Mouse (Mus musculus): Measurements from ENCODE around the gene B3gnt6.
A peak's percentile ranks its signal among the peaks of the same experiment; 100 is the strongest.

The B3gnt6 gene

GRCm38 (mm10) chr7:98177071-98177485, 22.2 kb downstream of the B3gnt6 start:
- DNase-seq (ENCODE audit: low spot score), result no peak

GRCm38 (mm10) chr7:98176322-98177070, 22.8 kb downstream of the B3gnt6 start:
- no peak for DNase-seq (ENCODE audit: low spot score)

- no peak for DNase-seq (ENCODE audit: low spot score)
Observed at GRCm38 (mm10) chr7:98174883-98175755, 24.2 kb downstream of the B3gnt6 start.

- DNase-seq (ENCODE audit: low spot score), result no peak
Observed at GRCm38 (mm10) chr7:98173408-98173807, 25.9 kb downstream of the B3gnt6 start.

GRCm38 (mm10) chr7:98172661-98173060, 26.6 kb downstream of the B3gnt6 start:
- no peak for DNase-seq (ENCODE audit: low spot score)

- no peak for DNase-seq (ENCODE audit: low spot score)
Observed at GRCm38 (mm10) chr7:98171141-98172073, 27.9 kb downstream of the B3gnt6 start.

GRCm38 (mm10) chr7:98164999-98165528, 34.2 kb downstream of the B3gnt6 start:
- no peak for DNase-seq (ENCODE audit: low spot score)

GRCm38 (mm10) chr7:98164382-98164998, 34.8 kb downstream of the B3gnt6 start:
- DNase-seq (ENCODE audit: low spot score), result no peak

GRCm38 (mm10) chr7:98163700-98164099, 35.6 kb downstream of the B3gnt6 start:
- no peak for DNase-seq (ENCODE audit: low spot score)

GRCm38 (mm10) chr7:98162239-98162638, 37.0 kb downstream of the B3gnt6 start:
- DNase-seq (ENCODE audit: low spot score), result peak; percentile 39

GRCm38 (mm10) chr7:98160041-98160740, 39.1 kb downstream of the B3gnt6 start:
- no peak for DNase-seq (ENCODE audit: low spot score)

- DNase-seq (ENCODE audit: low spot score), result no peak
Observed at GRCm38 (mm10) chr7:98158481-98158880, 40.8 kb downstream of the B3gnt6 start.

- no peak for DNase-seq (ENCODE audit: low spot score)
Observed at GRCm38 (mm10) chr7:98157636-98158332, 41.5 kb downstream of the B3gnt6 start.

- no peak for DNase-seq (ENCODE audit: low spot score)
Observed at GRCm38 (mm10) chr7:98156280-98156665, 43.0 kb downstream of the B3gnt6 start.

- DNase-seq (ENCODE audit: low spot score), result peak; percentile 53
Observed at GRCm38 (mm10) chr7:98155546-98156279, 43.6 kb downstream of the B3gnt6 start.

- no peak for DNase-seq (ENCODE audit: low spot score)
Observed at GRCm38 (mm10) chr7:98153892-98154291, 45.4 kb downstream of the B3gnt6 start.

- no peak for DNase-seq (ENCODE audit: low spot score)
Observed at GRCm38 (mm10) chr7:98153345-98153744, 45.9 kb downstream of the B3gnt6 start.

GRCm38 (mm10) chr7:98152400-98152799, 46.9 kb downstream of the B3gnt6 start:
- DNase-seq (ENCODE audit: low spot score), result no peak

- DNase-seq (ENCODE audit: low spot score), result no peak
Observed at GRCm38 (mm10) chr7:98150525-98150924, 48.8 kb downstream of the B3gnt6 start.

All from yolk sac, embryonic 10.5 days (tissue).